Mouse (Mus musculus) embryonic facial prominence, embryonic 12.5 days (tissue): Measurements from ENCODE around the gene Gapdhs. TPM values are rescaled to one million over a fixed set of nuclear protein-coding genes. Genes with fewer than 3 reads are reported as not detected.
A peak's percentile ranks its signal among the peaks of the same experiment; 100 is the strongest.
"Not testable (repeated sequence)": the region's sequence is repeated elsewhere in the genome, so short reads cannot be mapped to it uniquely, and the experiment has no call there.

Experiments used
- ATAC-seq: fragments of 200-750 bp; cut with Nextera tagmentation; 2 replicates; pipeline ENCODE4 v1.8.0; 2017; ENCODE audit not compliant: insufficient number of reproducible peaks, insufficient read depth, low FRiP score, low TSS enrichment
- H3K27ac ChIP-seq: fragments of 300-500 bp; sonication (generic); 2 replicates; pipeline ENCODE4 v1.5.1; 2016; ENCODE audit warnings: mild to moderate bottlenecking
- H3K27me3 ChIP-seq: fragments of 300-500 bp; sonication (generic); 2 replicates; pipeline ENCODE4 v1.6.1; 2016; ENCODE audit warnings: mild to moderate bottlenecking, moderate library complexity
- H3K36me3 ChIP-seq: fragments of 300-500 bp; sonication (generic); 2 replicates; pipeline ENCODE4 v1.6.1; 2016; ENCODE audit warnings: mild to moderate bottlenecking
- H3K4me1 ChIP-seq: fragments of 300-500 bp; sonication (generic); 2 replicates; pipeline ENCODE4 v1.6.1; 2016
- H3K4me2 ChIP-seq: fragments of 300-500 bp; sonication (generic); replicated peaks from 2 replicates; pipeline ENCODE4 v1.6.1; 2016; ENCODE audit warnings: mild to moderate bottlenecking, moderate library complexity
- H3K4me3 ChIP-seq: fragments of 300-500 bp; sonication (generic); 2 replicates; pipeline ENCODE4 v1.5.1; 2016; ENCODE audit warnings: mild to moderate bottlenecking
- H3K9ac ChIP-seq: fragments of 300-500 bp; sonication (generic); 2 replicates; pipeline ENCODE4 v1.6.1; 2016; ENCODE audit warnings: mild to moderate bottlenecking, moderate library complexity
- H3K9me3 ChIP-seq: fragments of 300-500 bp; sonication (generic); 2 replicates; pipeline ENCODE4 v1.6.1; 2016; ENCODE audit warnings: mild to moderate bottlenecking, moderate library complexity
- WGBS: fragments of 180-500 bp; shearing (Covaris S2); methylation state at CpG from one replicate; pipeline ENCODE4 v1.1.7; 2016; 5-methylcytosine and 5-hydroxymethylcytosine counted together
- polyA plus RNA-seq: library from polyadenylated mRNA; unstranded; fragments of >200 nt; fragmentation: Nextera tagmentation; extraction: Ambion mirVana; gene quantifications from 2 replicates; pipeline ENCODE4 v1.2.1, GENCODE M21; 2016

Gapdhs gene
- polyA plus RNA-seq, 1 experiment from 2014 or later, result 0.97 TPM

DNA sequence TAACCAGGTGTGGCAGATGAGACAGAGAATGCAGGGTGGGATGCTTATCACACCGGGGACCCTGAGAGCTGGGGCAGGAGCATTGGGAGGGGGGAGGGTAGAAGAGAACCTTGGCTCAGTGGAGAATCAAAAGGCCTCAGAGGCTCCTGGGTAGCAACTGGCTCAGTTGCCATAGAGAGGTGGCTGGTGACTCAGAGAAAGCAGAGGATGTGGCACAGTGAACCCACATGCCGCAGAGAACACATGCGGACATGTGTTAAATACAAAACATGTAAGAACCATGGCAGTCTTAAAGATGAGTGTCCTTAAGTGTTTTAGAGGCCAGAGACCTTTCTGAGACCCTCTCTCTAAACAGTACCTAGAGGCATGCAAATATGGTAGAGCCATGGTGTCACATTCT, 7.3 kb downstream of the Gapdhs start:
- no peaks in the 10 kb centered on the region for H3K27me3 ChIP-seq
- H3K36me3 ChIP-seq, result peaks cover 46% of the 10 kb centered on the region
- no peak overlapping the region for H3K9ac ChIP-seq
- no peaks in the 10 kb centered on the region for H3K9me3 ChIP-seq
- H3K4me2 ChIP-seq, result no peak overlapping the region
- ATAC-seq, result no peak
- H3K4me1 ChIP-seq, result no peaks in the 10 kb centered on the region
- no peak overlapping the region for H3K4me3 ChIP-seq
- no peak overlapping the region for H3K27ac ChIP-seq
- 90% methylated on average over 3 of the region's 3 CpGs for WGBS

DNA sequence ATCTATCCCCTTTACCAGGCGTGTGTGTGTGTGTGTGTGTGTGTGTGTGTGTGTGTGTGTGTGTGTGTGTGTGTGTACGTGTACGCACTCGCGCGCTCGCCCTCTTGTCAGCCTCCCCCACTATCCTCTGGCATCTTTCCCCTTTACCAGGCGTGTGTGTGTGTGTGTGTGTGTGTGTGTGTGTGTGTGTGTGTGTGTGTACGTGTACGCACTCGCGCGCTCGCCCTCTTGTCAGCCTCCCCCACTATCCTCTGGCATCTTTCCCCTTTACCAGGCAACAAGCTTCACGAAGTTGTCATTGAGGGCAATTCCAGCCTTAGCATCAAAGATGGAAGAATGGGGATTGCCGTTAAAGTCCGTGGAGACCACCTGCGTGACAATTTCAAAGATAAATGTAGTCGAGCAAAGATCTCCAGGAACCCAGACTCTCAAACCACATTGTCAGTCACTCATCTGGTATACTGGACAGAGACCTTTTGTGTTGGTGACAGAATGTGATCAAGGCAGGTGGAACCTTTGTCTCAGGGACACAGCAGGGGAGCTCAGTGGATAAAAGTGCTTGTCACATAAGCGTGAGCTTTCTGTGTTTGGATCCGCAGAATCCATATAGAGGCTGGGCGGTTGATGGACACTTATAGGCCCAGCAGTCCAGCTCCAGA, 13.3 kb downstream of the Gapdhs start:
- ATAC-seq, H3K9me3 ChIP-seq, H3K27me3 ChIP-seq: not testable (repeated sequence)
- peak overlapping the region; percentile 73 for H3K9ac ChIP-seq
- H3K4me1 ChIP-seq, result peaks cover 14% of the 10 kb centered on the region
- peak overlapping the region; percentile 79 for H3K27ac ChIP-seq
- peak overlapping the region; percentile 72 for H3K4me3 ChIP-seq
- peaks cover 34% of the 10 kb centered on the region for H3K36me3 ChIP-seq
- peak overlapping the region; percentile 76 for H3K4me2 ChIP-seq
- WGBS, result 40% methylated on average over 9 of the region's 22 CpGs

DNA sequence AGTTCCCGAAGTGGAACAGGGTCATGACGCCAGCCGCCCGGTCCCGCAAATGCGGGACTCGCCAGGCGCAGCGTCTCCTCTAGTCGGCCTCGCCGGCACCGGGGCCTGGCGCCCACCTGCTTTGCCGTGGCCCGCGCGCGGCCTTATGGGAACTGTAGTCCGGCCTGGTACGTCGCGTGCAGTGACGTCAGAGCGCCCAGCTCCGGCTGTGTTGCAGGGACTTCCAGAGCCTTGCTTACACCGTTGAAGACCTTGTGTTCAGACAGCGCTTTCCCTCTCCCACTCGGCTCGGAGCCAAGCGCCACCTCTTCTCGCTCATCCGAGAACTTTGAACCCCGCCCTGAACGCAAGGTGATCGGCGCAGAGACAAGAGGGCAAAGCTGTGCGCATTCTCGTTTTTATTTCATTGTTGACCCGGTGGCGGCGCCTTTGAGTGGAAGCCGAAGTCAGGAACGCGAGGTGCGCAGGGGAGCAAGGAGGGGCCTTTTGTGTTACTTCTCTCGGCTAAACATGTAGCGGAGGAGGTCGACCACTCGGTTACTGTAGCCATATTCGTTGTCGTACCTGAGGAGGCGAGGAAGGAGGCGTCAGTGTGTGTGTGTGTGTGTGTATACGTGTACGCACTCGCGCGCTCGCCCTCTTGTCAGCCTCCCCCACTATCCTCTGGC, 14.0 kb downstream of the Gapdhs start, which contains the start of gene Tmem147:
Gene Tmem147, minus strand, starts transcription at position 145 of the 668 bp plus-strand sequence.
- peak; percentile 96 for ATAC-seq
- Histone ChIP-seq H3K4me1 (peaks cover 14% of the 10 kb centered on the region), H3K9me3 (no peaks in the 10 kb centered on the region), H3K4me2 (peak within 1 kb of the TSS; percentile 76), H3K4me3 (peak within 1 kb of the TSS; percentile 72), H3K9ac (peak within 1 kb of the TSS; percentile 73), H3K36me3 (peaks cover 34% of the 10 kb centered on the region), H3K27me3 (no peaks in the 10 kb centered on the region), H3K27ac (peak within 1 kb of the TSS; percentile 79)
- WGBS, result under 1% methylated on average over 60 of the region's 60 CpGs

DNA sequence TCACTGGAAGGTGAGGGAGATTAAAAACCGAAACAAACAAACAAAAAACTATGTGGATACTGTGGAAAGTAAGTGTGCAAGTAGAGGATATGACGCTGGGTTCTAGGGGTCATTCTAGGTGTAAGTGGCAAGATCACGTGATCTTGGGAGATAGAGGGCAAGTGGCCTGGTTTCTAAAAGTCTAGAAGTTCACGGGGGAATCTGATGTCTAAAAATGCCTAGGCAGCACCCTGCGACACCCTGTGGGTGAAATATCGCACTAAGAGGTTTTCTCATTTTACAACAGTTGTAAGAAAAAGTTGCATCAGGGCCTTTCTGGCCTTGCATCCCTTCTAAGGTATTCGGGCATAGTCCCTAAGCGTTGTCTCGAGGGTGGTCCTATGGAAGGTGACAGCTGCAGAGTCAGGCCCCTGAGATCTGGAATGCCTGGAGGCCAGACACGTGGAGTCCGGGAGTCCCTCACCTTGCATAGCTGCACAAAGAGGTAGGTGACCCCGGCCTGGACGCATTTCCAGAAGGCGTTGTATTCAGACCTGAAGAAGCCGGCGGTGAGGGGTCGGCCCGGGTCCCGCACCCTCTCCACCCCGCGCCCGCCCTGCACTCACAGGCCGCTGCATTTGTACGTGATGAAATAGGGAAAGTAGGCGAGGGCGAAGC, 14.6 kb downstream of the Gapdhs start:
- peak; percentile 30 for ATAC-seq
- no peaks in the 10 kb centered on the region for H3K27me3 ChIP-seq
- peaks cover 28% of the 10 kb centered on the region for H3K36me3 ChIP-seq
- H3K9ac ChIP-seq, result peak overlapping the region; percentile 73
- 0 out of 2 replicates have a peak overlapping the region, but pooled peaks have one; percentile 79 for H3K27ac ChIP-seq
- H3K4me2 ChIP-seq, result peak overlapping the region; percentile 76
- H3K9me3 ChIP-seq, result no peaks in the 10 kb centered on the region
- H3K4me3 ChIP-seq, result peak overlapping the region; percentile 72
- H3K4me1 ChIP-seq, result peaks cover 14% of the 10 kb centered on the region
- WGBS, result 7% methylated on average over 26 of the region's 26 CpGs

DNA sequence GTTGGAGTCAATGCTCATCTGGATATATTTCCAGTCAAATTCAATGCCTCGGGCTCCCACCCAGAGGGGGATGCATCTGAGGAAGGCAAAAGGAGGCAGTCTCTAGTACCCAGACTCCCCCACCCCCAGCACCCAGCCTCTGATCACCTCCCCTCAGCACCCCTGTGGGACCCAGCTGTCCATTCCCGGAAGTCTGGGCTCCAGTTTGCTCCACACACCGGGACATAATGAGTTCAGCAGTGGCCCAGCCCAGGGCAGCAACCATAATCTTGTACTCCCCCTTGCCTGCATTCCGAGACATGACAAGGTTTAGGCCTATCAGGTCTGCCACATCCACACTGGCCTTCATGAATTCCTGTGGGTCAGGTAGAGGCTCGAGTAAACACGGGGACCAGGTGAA, 15.3 kb downstream of the Gapdhs start:
- H3K9me3 ChIP-seq, result no peaks in the 10 kb centered on the region
- 86% methylated on average over 6 of the region's 6 CpGs for WGBS
- H3K4me3 ChIP-seq, result peak overlapping the region; percentile 72
- H3K27ac ChIP-seq, result no peak overlapping the region
- no peak for ATAC-seq
- peaks cover 14% of the 10 kb centered on the region for H3K4me1 ChIP-seq
- H3K27me3 ChIP-seq, result no peaks in the 10 kb centered on the region
- H3K9ac ChIP-seq, result peak overlapping the region; percentile 73
- H3K4me2 ChIP-seq, result peak overlapping the region; percentile 76
- peaks cover 23% of the 10 kb centered on the region for H3K36me3 ChIP-seq

DNA sequence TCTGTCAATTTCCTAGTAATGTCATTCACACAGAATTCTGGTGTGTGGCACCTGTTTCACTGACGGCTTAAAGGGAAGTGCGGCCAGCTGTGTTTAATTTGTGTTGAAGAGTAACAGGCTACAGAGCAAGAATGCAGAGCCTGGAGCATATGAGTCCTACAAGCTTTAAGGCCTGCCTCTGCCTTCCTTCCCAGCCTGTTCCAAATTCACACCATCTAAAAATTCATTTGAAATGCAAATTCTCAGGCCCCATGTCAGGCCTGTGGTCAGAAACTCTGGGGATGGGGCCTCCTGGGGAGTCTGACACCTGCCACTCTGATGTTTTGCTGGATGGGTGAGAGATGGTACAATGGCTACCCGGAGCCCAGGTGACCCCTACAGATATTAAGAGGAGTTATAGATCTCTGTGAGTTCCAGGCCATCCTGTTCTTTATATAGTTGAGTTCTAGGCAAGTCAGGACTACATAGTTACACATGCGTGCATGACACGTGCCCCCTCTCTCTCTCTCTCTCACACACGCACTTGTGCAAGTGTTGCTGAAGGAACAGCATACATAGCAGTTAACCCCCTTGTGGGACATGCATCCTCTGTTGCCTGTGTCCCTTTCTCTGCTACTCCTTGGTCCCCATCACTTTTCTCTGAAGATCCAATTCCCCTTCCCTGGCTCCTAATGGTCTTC, 20.1 kb downstream of the Gapdhs start:
- Histone ChIP-seq H3K36me3 (0 out of 2 replicates have a peak, but pooled peaks cover 12% of the 10 kb centered on the region), H3K9me3 (no peaks in the 10 kb centered on the region), H3K4me2 (no peak overlapping the region), H3K4me1 (peaks cover 4% of the 10 kb centered on the region), H3K27ac (no peak overlapping the region), H3K27me3 (0 out of 2 replicates have a peak, but pooled peaks cover 5% of the 10 kb centered on the region), H3K4me3 (no peak overlapping the region), H3K9ac (no peak overlapping the region)
- 62% methylated on average over 6 of the region's 6 CpGs for WGBS
- no peak for ATAC-seq

DNA sequence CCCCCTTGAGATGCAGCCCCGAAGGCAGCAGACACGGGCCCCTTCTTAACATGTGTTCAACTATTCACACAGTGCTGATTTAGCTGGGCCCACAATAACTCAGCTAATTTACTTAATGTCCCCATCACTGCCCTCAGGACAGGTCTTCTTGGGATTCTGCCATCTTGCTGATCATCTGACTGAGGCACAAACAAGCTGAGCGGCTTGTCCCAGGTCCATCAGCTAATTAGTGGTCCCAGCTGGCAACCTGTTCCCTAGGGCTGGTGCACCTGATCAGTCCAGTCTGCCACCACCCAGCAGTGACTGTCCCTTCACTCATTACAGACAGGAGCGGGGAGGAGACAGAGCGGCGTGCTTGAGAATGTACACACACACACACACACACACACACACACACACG, 22.2 kb downstream of the Gapdhs start:
- Histone ChIP-seq H3K27ac (no peak overlapping the region), H3K4me2 (no peak overlapping the region), H3K9me3 (no peaks in the 10 kb centered on the region), H3K4me1 (peaks cover 3% of the 10 kb centered on the region), H3K27me3 (peaks cover 26% of the 10 kb centered on the region), H3K36me3 (0 out of 2 replicates have a peak, but pooled peaks cover 4% of the 10 kb centered on the region), H3K9ac (no peak overlapping the region), H3K4me3 (no peak overlapping the region)
- 74% methylated on average over 7 of the region's 7 CpGs for WGBS
- ATAC-seq, result no peak

DNA sequence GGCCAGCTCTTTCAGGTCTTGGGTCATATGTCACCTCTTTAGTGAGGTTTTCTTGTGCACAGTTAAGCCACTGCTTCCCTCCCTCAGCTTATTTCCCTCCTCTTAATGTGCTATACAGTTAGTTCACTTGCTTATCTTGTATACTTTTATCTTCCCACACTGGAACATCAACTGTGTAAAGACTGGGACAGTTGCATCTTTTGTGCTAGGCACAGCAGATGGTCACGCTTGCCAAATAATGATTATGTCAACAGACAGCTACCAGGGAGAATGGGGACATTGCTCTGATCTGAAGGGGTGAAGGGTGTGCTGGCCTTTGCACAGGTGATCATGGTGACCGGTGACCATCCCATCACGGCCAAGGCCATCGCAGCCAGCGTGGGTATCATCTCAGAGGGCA, 23.8 kb downstream of the Gapdhs start:
- Histone ChIP-seq H3K4me2 (no peak overlapping the region), H3K9ac (no peak overlapping the region), H3K4me1 (peaks cover 3% of the 10 kb centered on the region), H3K4me3 (no peak overlapping the region), H3K27me3 (peaks cover 39% of the 10 kb centered on the region), H3K27ac (no peak overlapping the region), H3K36me3 (no peaks in the 10 kb centered on the region), H3K9me3 (no peaks in the 10 kb centered on the region)
- no peak for ATAC-seq
- WGBS, result 86% methylated on average over 5 of the region's 5 CpGs

DNA sequence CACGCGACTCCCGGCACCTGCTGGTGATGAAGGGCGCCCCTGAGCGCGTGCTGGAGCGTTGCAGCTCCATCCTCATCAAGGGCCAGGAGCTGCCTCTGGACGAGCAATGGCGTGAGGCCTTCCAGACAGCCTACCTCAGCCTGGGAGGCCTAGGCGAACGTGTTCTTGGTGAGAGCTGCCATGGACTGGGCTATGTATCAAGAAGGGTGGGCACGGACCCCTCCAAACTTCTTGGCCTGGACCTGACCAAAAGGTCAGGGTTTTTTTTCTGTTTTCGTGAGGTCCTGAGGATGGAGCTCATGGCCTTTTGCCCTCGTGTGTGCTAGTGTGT, 25.8 kb downstream of the Gapdhs start:
- peaks cover 3% of the 10 kb centered on the region for H3K4me1 ChIP-seq
- peaks cover 39% of the 10 kb centered on the region for H3K27me3 ChIP-seq
- H3K4me2 ChIP-seq, result peak overlapping the region; percentile 54
- WGBS, result 7% methylated on average over 14 of the region's 14 CpGs
- peak; percentile 53 for ATAC-seq
- no peaks in the 10 kb centered on the region for H3K9me3 ChIP-seq
- H3K4me3 ChIP-seq, result peak overlapping the region; percentile 26
- no peak overlapping the region for H3K9ac ChIP-seq
- no peak overlapping the region for H3K27ac ChIP-seq
- no peaks in the 10 kb centered on the region for H3K36me3 ChIP-seq

DNA sequence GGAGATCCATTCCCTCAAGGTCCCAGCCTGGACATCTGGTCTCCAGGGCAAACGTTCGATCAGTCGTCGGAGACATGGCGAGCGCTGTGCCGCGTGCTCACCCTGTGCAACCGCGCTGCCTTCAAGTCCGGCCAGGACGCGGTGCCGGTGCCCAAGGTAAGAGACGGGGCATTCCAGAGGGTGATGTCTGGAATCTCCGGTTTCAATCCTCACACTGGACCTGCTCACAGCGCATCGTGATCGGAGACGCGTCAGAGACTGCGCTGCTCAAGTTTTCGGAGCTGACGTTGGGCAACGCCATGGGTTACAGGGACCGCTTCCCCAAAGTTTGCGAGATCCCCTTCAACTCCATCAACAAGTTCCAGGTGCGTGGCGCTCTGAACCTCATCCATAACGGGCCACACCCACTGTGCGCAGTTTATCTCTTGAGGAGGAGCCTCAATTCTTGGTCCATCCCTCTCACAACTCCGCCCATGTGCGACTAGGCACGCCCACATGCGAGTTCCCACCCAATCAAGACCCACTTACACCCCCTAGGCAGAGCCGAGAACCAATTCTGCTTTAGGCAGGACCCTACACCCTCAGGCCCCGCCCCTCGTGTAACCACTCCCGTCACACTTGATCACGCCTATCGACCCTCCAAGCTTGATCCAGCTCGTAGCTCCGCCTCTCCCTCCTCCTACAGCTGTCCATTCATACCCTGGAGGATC, 26.3 kb downstream of the Gapdhs start:
- Histone ChIP-seq H3K4me2 (peak overlapping the region; percentile 54), H3K27me3 (peaks cover 39% of the 10 kb centered on the region), H3K4me3 (peak overlapping the region; percentile 26), H3K9me3 (no peaks in the 10 kb centered on the region), H3K4me1 (peaks cover 3% of the 10 kb centered on the region), H3K36me3 (no peaks in the 10 kb centered on the region), H3K27ac (no peak overlapping the region), H3K9ac (no peak overlapping the region)
- ATAC-seq, result peak; percentile 88
- WGBS, result 3% methylated on average over 43 of the region's 43 CpGs

DNA sequence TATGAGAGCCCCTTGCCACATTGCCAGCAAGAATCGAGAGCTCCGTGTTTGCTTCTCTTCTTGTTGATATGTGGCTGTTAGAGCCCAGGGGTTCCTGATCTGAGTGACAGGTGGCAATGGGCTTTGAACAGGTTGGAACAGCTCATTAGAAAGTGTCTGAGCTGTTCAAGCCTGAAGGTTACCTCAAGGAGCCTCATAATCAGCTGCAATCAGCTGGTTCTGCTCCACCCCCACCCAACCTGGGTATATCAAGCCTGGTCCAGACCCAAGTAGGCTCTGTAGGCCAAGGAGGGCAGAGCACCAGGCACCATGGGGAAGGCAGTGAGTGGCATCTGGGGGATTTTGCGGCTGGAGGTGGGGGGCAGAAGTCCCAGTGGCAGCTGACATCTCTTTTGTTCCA, 31.5 kb downstream of the Gapdhs start, which contains the start of gene Atp4a:
Gene Atp4a, plus strand, starts transcription at position 268 of the 400 bp plus-strand sequence.
- Histone ChIP-seq H3K27ac (no peak within 1 kb of the TSS), H3K4me3 (no peak within 1 kb of the TSS), H3K9me3 (no peaks in the 10 kb centered on the region), H3K27me3 (peaks cover 24% of the 10 kb centered on the region), H3K4me1 (no peaks in the 10 kb centered on the region; the same call in 1 of the 2 replicates), H3K4me2 (no peak within 1 kb of the TSS), H3K9ac (no peak within 1 kb of the TSS), H3K36me3 (no peaks in the 10 kb centered on the region)
- WGBS, result 80% methylated on average over 3 of the region's 3 CpGs
- no peak for ATAC-seq
